Mouse (Mus musculus) testis, postnatal 10 days (tissue): ENCODE measurements around the gene Usp54.
"Not testable (repeated sequence)": the region's sequence is repeated elsewhere in the genome, so short reads cannot be mapped to it uniquely, and the experiment has no call there.

ENCODE experiments used
- DNase-seq: peaks from one replicate; pipeline ENCODE4 v3.0.0; 2021; ENCODE audit warnings: low spot score

The Usp54 gene

DNA sequence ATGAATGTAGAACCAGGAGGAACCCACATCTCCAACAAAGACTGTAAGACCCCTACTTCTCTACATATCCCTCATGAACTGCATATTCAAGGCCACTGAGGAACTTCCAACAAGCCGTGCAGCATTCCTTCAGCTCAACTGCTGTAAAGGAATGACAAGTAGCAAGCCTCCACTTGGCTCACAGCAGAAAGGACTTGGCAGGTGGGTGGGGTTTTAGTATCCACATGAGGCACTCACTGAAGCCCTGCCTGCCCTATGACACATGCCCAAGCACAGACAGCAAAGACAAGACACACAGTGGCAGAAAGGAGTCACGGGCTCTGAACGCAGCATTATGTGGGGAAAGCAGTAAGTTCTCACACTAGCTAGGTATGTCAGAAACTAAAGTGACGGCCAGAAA lies 30.7 kb downstream of the Usp54 start:
- no peak for DNase-seq

- DNase-seq: no peak
Measured at GRCm38 (mm10) chr14:20609519-20609918, 31.3 kb downstream of the Usp54 start.

DNA sequence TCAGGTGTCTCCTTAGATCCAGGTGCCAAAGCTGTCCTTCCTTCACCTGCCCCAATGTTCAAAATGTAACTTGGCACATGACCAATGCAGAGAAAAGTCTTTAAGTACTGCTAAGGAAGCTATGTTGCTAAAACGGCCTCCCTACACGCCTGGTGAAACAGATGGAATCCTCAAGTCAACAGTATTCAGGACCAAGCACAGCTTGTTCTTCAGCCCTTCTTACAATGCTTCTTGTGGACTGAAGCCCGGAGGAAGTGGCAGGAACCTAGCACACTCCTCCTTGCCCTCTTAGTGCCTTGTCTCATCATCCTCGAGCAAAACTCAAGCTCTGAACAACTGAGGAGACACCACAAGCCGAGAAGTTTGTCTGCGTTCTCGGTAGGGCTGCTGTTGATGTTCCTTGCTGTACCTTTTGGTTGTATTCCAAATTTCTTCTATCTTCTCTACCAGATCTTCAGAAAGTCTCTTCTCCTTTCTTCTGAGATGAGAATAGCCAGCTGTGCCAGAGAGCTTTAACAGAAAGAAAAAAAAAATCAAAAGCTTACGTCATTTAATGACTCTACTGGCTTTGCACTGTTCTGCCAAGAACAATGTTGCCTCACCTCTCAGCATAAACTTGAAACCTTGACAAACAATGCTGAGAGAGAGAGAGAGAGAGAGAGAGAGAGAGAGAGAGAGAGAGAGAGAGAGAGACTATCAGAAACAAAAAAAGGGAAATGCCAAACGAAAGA lies 33.3 kb downstream of the Usp54 start:
- no peak for DNase-seq

GRCm38 (mm10) chr14:20601287-20601686 lies 39.6 kb downstream of the Usp54 start:
- no peak for DNase-seq

DNA sequence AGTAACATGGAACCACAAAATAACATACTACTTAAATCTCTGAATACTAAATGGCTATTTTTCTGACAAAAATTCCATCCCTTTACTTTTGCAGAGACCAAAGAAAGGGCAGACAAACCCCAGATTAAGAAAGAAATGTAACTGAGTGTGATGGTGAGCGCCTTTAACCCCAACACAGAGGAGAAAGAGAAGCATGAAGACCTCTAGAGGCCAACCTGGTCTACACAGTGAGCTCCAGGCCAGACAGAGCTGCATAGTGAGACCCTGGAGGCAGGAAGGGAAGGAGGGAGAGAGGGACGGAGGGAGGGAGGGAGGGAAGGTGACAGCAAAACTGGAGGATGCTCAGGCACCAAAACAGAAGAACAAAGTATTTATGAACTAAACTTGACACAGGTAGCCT lies 40.7 kb downstream of the Usp54 start:
- DNase-seq: no peak

DNA sequence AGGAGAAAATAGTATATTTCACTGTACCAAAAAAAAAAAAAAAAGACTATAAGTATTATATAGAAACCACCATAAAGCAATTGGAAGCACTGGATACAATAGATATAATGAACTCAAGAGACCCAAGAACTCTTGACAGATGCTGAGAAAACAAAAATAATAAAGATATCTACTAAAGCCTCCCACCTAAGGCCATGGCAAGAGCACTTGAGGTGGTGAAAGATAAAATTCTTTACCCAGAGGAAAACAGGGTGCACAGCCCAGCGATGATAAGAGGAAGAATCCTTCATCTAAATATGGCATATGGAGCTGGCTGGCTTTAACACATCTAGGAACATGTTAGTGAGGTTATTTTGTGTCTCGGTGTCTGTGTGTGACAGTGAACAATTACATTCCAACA lies 41.3 kb downstream of the Usp54 start:
- no peak for DNase-seq

DNA sequence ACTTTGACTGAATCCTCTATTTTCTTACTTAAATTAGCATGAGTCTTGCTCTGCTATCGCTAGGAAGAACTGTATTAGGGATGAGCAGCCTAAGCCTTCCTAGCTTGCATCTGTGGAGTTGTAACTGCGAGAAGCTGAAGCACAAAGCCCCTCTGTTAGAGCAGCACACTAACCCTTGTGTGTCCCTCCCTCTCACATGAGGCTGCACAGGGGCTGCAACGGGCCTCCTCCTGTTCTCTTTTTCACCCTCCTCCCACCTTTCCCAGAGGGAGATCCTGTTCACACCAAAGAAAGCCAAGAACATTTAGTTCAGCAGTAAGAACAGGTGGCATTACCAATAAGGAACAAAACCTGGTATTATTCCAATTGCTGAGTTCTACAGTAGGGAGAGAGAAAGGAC lies 45.1 kb downstream of the Usp54 start:
- DNase-seq: peak; percentile 45

GRCm38 (mm10) chr14:20587458-20587857 lies 53.4 kb downstream of the Usp54 start:
- DNase-seq: no peak

DNA sequence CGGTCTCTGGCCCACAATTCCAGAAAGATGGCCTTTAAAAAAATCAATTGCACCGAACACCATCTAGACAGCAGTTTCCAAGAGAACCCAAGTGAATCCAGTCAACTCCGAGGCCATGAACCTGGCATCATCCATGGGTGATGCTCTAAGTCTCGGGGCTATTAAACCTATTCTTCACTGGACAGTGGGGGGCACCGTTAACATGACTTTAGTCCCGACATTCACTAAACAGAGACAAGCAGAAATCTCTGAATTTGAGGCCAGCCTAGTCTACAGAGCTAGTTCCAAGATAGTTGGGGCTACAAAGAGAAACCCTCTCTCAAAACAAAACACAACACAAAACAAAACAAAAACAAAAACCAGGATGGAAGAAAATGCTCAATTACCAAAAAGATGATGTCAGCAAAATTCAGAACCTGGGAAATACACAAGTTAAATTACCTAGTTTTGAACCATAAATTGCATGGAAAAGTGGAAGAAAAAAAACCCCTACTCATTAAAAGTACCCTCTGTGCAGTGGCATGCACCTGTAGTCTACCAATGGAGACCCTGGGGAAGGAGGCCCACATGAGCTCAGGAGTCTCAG lies 61.9 kb downstream of the Usp54 start:
- no peak for DNase-seq

DNA sequence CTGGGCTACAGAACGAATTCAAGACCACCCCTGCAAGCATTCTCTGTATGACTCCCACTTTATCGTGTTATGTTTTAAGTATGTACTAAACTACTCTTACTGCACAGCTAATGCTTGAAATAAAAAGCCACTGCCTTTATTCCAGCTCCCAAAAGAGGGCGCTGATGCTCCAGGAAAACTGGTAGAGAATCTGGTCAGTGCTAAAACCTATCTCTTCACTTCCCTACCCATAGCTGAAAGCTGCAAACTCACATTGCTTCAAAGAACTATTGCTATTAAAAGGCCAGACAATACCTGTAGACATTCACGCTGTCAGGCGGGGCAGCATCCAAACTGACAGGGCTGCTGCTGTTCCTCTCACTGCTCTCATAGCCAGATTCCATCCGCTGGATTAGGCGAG lies 64.7 kb downstream of the Usp54 start:
- peak; percentile 83 for DNase-seq

DNA sequence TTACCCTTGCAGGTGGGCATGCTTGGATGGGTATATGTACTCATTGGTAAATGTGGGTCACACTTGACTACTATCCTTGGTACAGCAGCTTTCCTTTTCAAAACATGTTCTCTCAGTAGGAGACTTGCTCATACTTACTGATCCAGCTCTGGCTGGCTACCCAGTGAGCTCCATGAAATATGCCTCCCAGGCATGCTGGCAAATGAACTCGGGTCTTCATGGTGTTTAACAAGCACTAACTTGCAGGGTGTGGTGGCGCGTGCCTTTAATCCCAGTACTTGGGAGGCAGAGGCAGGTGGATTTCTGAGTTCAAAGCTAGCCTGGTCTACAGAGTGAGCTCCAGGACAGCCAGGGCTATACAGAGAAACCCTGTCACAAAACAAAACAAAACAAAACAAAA lies 67.7 kb downstream of the Usp54 start:
- DNase-seq: not testable (repeated sequence)

DNA sequence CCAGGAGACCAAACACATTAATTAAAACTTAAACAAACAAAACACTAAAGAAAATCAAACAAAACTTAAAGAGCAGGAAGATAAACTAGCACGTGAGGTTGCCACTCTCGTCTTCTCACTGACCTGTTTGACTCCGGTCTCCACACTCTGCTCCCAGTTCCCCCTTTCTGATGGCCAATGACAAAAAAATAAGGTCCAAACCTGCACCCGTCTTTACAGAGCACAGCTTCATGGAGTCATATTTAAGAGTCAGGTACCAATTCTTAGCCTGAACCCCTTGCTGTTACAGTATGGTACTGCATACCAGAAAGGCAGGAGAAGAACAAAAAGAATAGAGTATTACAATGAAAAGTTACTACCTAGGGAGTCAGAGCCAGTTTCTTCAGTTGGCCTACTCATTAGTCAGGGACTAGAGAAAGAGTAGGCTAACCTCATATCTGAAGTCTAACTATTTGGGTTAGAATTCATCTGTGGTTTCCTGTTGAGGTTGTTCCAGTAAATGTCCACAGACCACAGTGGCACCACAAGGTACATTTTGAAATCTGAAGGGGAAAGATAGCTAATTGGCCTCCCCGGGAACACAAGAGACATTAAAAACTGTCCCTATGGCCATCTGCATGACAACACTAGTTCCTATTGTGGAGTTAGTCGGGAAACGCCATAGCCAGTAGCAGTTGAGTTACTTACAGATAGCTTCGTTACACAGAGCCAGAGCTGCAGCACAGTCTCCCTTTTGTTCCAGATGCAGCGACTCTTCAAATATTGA lies 75.4 kb downstream of the Usp54 start:
- no peak for DNase-seq

GRCm38 (mm10) chr14:20564692-20565091 lies 76.2 kb downstream of the Usp54 start:
- DNase-seq: peak; percentile 60

GRCm38 (mm10) chr14:20561897-20562296 lies 79.0 kb downstream of the Usp54 start:
- no peak for DNase-seq

- DNase-seq: no peak
Measured at GRCm38 (mm10) chr14:20550136-20550535, 90.7 kb downstream of the Usp54 start.

GRCm38 (mm10) chr14:20546415-20546814 lies 94.4 kb downstream of the Usp54 start, which contains the start of gene Ppp3cb:
Gene Ppp3cb, minus strand, starts transcription at chr14:20546573.
- DNase-seq: peak; percentile 86

DNA sequence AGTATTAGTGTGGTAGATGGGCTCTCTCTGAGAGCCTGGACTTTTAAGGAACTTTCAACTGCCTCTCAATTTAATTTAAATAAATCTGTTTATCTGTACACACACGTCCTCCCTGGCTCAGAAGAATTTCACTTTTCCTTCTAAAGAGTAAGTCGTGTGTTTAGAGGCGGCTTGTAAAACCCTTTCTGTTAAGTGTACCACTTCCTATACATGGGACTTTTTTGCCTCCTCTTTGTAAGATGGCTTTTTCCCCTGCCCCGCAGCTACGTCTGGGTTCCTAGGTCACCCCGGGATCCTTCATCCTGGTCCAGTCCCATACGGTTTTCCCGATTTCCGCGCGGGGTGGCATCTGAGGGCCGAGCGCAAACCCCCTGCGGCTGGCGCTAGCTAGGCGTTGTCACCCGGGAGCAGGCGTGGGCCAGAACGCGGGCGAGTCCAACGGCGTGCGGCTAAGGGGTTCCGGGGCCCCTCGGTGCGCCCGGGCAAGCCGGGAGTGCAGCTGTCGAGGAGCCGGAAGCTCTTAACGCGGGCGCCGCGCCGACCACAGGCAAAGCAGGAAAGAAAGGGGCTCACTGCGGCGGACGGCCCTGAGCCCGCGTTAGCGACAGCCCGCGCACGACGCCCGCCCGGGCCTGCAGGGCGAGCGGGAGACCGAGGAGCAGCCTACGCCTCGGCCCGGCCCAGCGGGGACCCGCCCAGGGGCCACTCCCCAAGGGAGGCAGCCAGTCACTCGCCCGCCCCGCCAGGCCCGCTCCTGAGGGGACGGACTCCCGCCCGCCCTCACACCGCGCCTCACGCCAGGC lies 95.1 kb downstream of the Usp54 start:
- peak; percentile 90 for DNase-seq

- DNase-seq: no peak
Measured at GRCm38 (mm10) chr14:20544467-20545411, 96.1 kb downstream of the Usp54 start.

DNA sequence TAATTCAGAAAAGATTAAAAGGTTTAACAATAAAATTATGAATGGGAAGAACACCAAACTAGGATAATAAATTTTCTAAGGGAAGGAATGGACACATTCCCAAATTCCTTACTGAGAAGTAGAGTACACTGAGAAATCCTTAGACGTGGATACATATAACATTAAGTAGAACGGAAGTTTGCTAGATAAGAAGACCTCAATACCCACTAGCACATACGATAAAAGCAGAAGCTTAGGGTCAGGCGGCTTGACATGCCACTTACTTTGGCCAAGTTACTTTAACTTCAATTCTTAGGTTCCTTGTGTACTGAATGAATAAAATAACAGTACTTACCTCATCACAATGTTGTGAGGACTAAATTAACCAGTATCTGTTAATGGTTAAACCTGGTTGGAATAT lies 111.2 kb downstream of the Usp54 start:
- no peak for DNase-seq

GRCm38 (mm10) chr14:20520179-20520578 lies 120.7 kb downstream of the Usp54 start:
- no peak for DNase-seq

DNA sequence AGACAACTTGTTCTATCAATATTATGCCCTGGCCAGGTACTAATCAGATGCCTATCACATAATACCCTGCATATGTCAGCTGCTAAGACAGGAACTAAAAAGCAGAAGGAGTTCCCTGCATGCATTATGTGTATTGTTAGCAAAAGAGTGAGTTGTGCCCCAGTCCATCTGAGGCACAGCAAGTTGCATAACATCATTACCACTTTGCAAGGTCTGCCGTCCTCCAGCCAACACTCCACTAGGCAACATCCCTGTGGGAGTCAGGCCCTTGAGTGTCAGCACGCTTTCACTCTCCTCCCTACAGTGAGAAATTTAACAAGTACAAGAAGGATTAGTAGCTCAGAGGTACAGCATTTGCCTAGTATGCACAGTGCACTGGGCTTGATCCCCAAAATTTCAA lies 132.4 kb downstream of the Usp54 start:
- no peak for DNase-seq
